Mouse (Mus musculus) heart, postnatal 0 days (tissue): ENCODE measurements at regions not wholly inside any gene's neighbourhood (a gene's known extent, or its start where the extent isn't known, plus 50 kb on each side); places are given as distances from the start of the nearest gene placed in this dataset.

Source experiments
- ATAC-seq: fragments of 200-750 bp; cut with Nextera tagmentation; 2 replicates; pipeline ENCODE4 v1.8.0; 2017; ENCODE audit warnings: low read depth, moderate number of reproducible peaks, moderate library complexity; ENCODE audit not compliant: insufficient read depth
- DNase-seq: peaks from one replicate; pipeline ENCODE4 v3.0.0-alpha.2; 2016; ENCODE audit warnings: low spot score
- H3K27ac ChIP-seq: fragments of 300-500 bp; sonication (generic); 2 replicates; pipeline ENCODE4 v1.5.1; 2014; ENCODE audit warnings: low read depth, mild to moderate bottlenecking
- H3K27me3 ChIP-seq: fragments of 300-500 bp; sonication (generic); 2 replicates; pipeline ENCODE4 v1.6.1; 2014; ENCODE audit warnings: low read length, mixed read lengths; ENCODE audit not compliant: control insufficient read depth, insufficient read depth
- H3K36me3 ChIP-seq: fragments of 300-500 bp; sonication (generic); replicated peaks from 2 replicates; pipeline ENCODE4 v1.6.1; 2014; ENCODE audit warnings: low read length, mixed read lengths; ENCODE audit not compliant: control insufficient read depth, insufficient read depth
- H3K4me1 ChIP-seq: fragments of 300-500 bp; sonication (generic); 2 replicates; pipeline ENCODE4 v1.6.1; 2014; ENCODE audit warnings: antibody characterized with exemption; ENCODE audit not compliant: control insufficient read depth, insufficient read depth
- H3K4me2 ChIP-seq: fragments of 300-500 bp; sonication (generic); 2 replicates; pipeline ENCODE4 v1.6.1; 2014; ENCODE audit warnings: low read depth, mild to moderate bottlenecking, low read length, moderate library complexity
- H3K4me3 ChIP-seq: fragments of 300-500 bp; sonication (generic); 2 replicates; pipeline ENCODE4 v1.5.1; 2014; ENCODE audit warnings: low read depth, low read length
- H3K9ac ChIP-seq: fragments of 300-500 bp; sonication (generic); replicated peaks from 2 replicates; pipeline ENCODE4 v1.6.1; 2014; ENCODE audit warnings: low read depth, low read length, mixed read lengths
- H3K9me3 ChIP-seq: fragments of 300-500 bp; sonication (generic); replicated peaks from 2 replicates; pipeline ENCODE4 v1.6.1; 2016; ENCODE audit warnings: low read length; ENCODE audit not compliant: control insufficient read depth
- CTCF ChIP-seq: IDR thresholded peaks from 2 replicates; pipeline ENCODE4 v1.5.1; 2016; ENCODE audit warnings: antibody characterized with exemption, control low read depth, low read depth
- EP300 ChIP-seq: IDR thresholded peaks from 2 replicates; pipeline ENCODE4 v1.6.1; 2016; ENCODE audit warnings: antibody characterized with exemption, low read depth
- WGBS: fragments of 180-500 bp; shearing (Covaris S2); extraction: QIAGEN DNeasy Blood & Tissue Kit; methylation state at CpG from one replicate; pipeline ENCODE4 v1.1.7; 2014; 5-methylcytosine and 5-hydroxymethylcytosine counted together

DNA sequence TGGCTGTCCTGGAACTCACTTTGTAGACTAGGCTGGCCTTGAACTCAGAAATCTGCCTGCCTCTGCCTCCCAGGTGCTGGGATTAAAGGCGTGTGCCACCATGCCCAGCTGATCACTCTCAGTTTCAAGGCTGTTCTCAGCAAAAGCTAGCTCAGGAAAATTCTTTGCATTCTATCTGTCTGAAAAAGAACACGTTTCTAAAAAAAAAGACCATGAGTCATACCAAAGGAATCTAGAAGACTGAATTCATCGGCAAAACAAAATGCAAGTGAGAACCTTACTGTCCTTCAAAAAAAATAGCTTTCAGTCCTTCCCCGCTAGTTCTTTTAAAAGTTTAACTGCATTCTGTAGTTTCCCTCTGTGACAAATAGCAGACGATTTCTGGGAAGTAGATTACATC lies 596.3 kb upstream of the Syt1 start:
- no peak overlapping the region for H3K4me2 ChIP-seq
- no peak overlapping the region for H3K27ac ChIP-seq
- no peaks in the 10 kb centered on the region for H3K9me3 ChIP-seq
- TF ChIP-seq EP300 = no peak
- TF ChIP-seq CTCF = no peak
- WGBS = 35% methylated on average over 5 of the region's 5 CpGs
- no peaks in the 10 kb centered on the region for H3K27me3 ChIP-seq
- no peaks in the 10 kb centered on the region for H3K36me3 ChIP-seq
- ATAC-seq (no peak), DNase-seq (no peak)
- no peaks in the 10 kb centered on the region for H3K4me1 ChIP-seq
- no peak overlapping the region for H3K9ac ChIP-seq
- no peak overlapping the region for H3K4me3 ChIP-seq

DNA sequence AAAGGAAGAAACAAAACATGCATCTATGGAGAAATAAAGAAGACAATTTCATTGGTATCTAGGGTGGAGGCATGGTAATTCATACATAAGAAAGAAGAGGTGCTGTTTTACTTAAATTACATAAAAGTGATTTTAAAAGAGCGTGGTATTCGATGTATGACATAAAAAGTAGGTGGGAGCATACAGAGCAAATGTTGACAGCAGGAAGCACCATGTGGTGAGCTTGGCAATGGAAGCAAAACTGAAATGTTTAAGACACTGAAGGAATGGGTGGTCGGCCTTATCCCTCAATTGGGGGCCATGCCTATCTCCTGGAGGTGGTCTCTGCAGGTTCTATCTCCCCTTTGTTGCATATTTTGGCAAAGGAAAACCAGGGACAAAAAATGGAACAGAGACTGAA lies 592.5 kb upstream of the Syt1 start:
- H3K27me3 ChIP-seq = no peaks in the 10 kb centered on the region
- no peaks in the 10 kb centered on the region for H3K4me1 ChIP-seq
- no peak overlapping the region for H3K9ac ChIP-seq
- H3K9me3 ChIP-seq = no peaks in the 10 kb centered on the region
- TF ChIP-seq CTCF (no peak), EP300 (no peak)
- no peak overlapping the region for H3K4me3 ChIP-seq
- no peak overlapping the region for H3K27ac ChIP-seq
- no peak for DNase-seq
- ATAC-seq = no peak
- WGBS = 76% methylated on average over 3 of the region's 3 CpGs
- no peak overlapping the region for H3K4me2 ChIP-seq
- H3K36me3 ChIP-seq = no peaks in the 10 kb centered on the region

DNA sequence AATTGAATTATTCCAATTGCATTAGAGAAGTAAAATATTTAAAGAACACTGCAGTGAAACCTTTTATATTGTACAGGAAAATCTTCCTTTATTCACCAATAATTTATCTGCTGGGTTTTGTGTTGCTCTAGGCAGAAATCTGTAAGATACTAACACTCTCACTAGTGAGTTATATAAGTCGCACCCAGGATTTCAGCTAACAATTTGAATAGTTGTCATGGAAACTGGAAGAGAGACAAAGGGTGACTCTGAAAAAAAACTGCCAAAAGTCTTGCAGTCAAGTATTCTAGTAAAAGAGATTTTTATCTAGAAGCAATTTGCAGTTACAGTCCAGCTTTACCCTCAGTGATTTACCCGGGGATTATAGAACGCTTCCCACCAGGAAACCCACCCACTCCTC lies 587.8 kb upstream of the Syt1 start:
- WGBS = 69% methylated on average over 3 of the region's 3 CpGs
- DNase-seq (no peak), ATAC-seq (no peak)
- H3K27me3 ChIP-seq = no peaks in the 10 kb centered on the region
- no peak overlapping the region for H3K4me2 ChIP-seq
- H3K4me1 ChIP-seq = no peaks in the 10 kb centered on the region
- no peak for TF ChIP-seq EP300
- H3K9ac ChIP-seq = no peak overlapping the region
- no peak overlapping the region for H3K27ac ChIP-seq
- no peak overlapping the region for H3K4me3 ChIP-seq
- H3K36me3 ChIP-seq = no peaks in the 10 kb centered on the region
- no peaks in the 10 kb centered on the region for H3K9me3 ChIP-seq

DNA sequence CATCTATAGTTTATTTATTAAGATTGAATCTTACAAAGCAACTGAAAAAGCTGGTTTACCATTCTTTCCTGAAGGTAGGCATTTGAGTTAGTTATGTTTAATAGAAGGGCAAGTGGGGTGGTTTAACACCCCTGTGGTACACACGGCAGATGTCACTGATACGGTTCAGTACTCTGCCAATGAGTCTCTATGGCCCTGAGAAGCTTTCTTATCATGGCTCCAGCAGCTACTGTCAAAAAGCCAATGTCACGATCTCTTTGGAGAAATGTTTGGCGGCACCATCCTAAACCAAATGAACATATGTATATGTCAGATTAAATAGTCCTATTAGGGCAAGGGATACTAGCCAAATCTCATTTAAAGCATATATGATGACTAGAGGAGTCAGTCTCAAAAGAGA lies 562.4 kb upstream of the Syt1 start:
- 82% methylated on average over 4 of the region's 4 CpGs for WGBS
- H3K9me3 ChIP-seq = no peaks in the 10 kb centered on the region
- H3K27me3 ChIP-seq = no peaks in the 10 kb centered on the region
- H3K4me1 ChIP-seq = no peaks in the 10 kb centered on the region
- TF ChIP-seq CTCF = no peak
- no peak for TF ChIP-seq EP300
- no peak overlapping the region for H3K9ac ChIP-seq
- no peak overlapping the region for H3K4me3 ChIP-seq
- no peaks in the 10 kb centered on the region for H3K36me3 ChIP-seq
- ATAC-seq (no peak), DNase-seq (no peak)
- no peak overlapping the region for H3K27ac ChIP-seq
- H3K4me2 ChIP-seq = no peak overlapping the region

DNA sequence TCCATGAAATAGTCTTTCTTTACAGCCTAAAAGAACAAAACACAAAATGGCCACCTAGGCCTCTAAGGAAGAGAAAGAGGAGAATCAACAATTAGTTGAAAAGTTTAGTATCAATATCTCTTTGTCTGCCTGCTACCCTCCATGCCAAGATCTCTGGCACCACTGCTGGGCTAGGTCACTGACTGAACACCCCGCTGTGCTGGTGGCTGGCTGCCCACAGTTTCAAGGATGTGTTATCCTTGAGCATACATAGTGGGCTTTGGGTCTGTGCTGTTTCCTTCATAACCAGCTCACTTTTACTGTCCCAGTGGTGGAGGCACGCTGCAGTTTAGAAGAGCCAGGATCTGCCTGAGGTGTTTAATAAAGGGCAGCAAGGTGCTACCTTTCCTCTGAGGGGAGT lies 559.0 kb upstream of the Syt1 start:
- 75% methylated on average over 2 of the region's 2 CpGs for WGBS
- DNase-seq (no peak), ATAC-seq (no peak)
- no peak overlapping the region for H3K4me3 ChIP-seq
- no peak overlapping the region for H3K27ac ChIP-seq
- no peaks in the 10 kb centered on the region for H3K27me3 ChIP-seq
- no peaks in the 10 kb centered on the region for H3K9me3 ChIP-seq
- H3K4me2 ChIP-seq = no peak overlapping the region
- TF ChIP-seq EP300 (no peak), CTCF (no peak)
- no peak overlapping the region for H3K9ac ChIP-seq
- H3K4me1 ChIP-seq = no peaks in the 10 kb centered on the region
- no peaks in the 10 kb centered on the region for H3K36me3 ChIP-seq

DNA sequence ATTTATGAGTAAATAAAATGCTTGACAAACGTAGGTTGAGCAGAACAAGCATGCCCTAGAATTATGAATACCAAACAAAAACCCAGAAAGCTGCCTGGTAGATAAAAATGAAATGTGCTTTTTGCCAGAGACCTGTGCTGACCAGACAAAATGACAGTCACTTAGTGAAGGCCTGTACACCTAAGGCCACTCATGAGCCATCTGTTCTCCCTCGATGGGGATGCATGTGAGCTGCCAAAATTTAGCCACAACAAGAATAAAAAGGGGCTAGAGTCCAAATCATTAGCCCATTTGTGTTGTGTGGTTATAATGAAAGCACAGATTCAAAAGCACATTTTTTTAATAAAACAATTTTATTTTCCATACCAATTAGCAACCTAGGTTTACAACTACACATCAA lies 555.9 kb upstream of the Syt1 start:
- H3K4me2 ChIP-seq = no peak overlapping the region
- 71% methylated on average over 2 of the region's 2 CpGs for WGBS
- H3K9me3 ChIP-seq = no peaks in the 10 kb centered on the region
- no peaks in the 10 kb centered on the region for H3K36me3 ChIP-seq
- H3K27me3 ChIP-seq = no peaks in the 10 kb centered on the region
- H3K4me3 ChIP-seq = no peak overlapping the region
- H3K9ac ChIP-seq = no peak overlapping the region
- no peak for TF ChIP-seq EP300
- no peak for TF ChIP-seq CTCF
- no peaks in the 10 kb centered on the region for H3K4me1 ChIP-seq
- no peak overlapping the region for H3K27ac ChIP-seq
- DNase-seq = no peak
- ATAC-seq = no peak
